Mouse (Mus musculus) embryonic facial prominence, embryonic 15.5 days (tissue): ENCODE measurements around the gene Enthd1. TPM values are rescaled to one million over a fixed set of nuclear protein-coding genes. Genes with fewer than 3 reads are reported as not detected.

Source experiments
- ATAC-seq: fragments of 200-750 bp; cut with Nextera tagmentation; 2 replicates; pipeline ENCODE4 v1.8.0; 2017; ENCODE audit warnings: low read depth, moderate TSS enrichment; ENCODE audit not compliant: insufficient number of reproducible peaks, low FRiP score, low TSS enrichment
- H3K27ac ChIP-seq: fragments of 300-500 bp; sonication (generic); replicated peaks from 2 replicates; pipeline ENCODE4 v1.5.1; 2015; ENCODE audit warnings: mild to moderate bottlenecking, inconsistent platforms
- H3K27me3 ChIP-seq: fragments of 300-500 bp; sonication (generic); 2 replicates; pipeline ENCODE4 v1.6.1; 2015; ENCODE audit warnings: inconsistent platforms
- H3K36me3 ChIP-seq: fragments of 300-500 bp; sonication (generic); 2 replicates; pipeline ENCODE4 v1.6.1; 2015; ENCODE audit warnings: mild to moderate bottlenecking, inconsistent platforms
- H3K4me1 ChIP-seq: fragments of 300-500 bp; sonication (generic); 2 replicates; pipeline ENCODE4 v1.6.1; 2015; ENCODE audit warnings: inconsistent platforms
- H3K4me2 ChIP-seq: fragments of 300-500 bp; sonication (generic); replicated peaks from 2 replicates; pipeline ENCODE4 v1.6.1; 2015; ENCODE audit warnings: mild to moderate bottlenecking, inconsistent platforms
- H3K4me3 ChIP-seq: fragments of 300-500 bp; sonication (generic); replicated peaks from 2 replicates; pipeline ENCODE4 v1.5.1; 2015; ENCODE audit warnings: mild to moderate bottlenecking, inconsistent platforms
- H3K9ac ChIP-seq: fragments of 300-500 bp; sonication (generic); 2 replicates; pipeline ENCODE4 v1.6.1; 2015; ENCODE audit warnings: inconsistent platforms
- H3K9me3 ChIP-seq: fragments of 300-500 bp; sonication (generic); replicated peaks from 2 replicates; pipeline ENCODE4 v1.6.1; 2016; ENCODE audit warnings: inconsistent platforms
- WGBS: fragments of 180-500 bp; shearing (Covaris S2); methylation state at CpG from one replicate; pipeline ENCODE4 v1.1.7; 2015; 5-methylcytosine and 5-hydroxymethylcytosine counted together
- polyA plus RNA-seq: library from polyadenylated mRNA; unstranded; fragments of >200 nt; fragmentation: Nextera tagmentation; extraction: Ambion mirVana; gene quantifications from 2 replicates; pipeline ENCODE4 v1.2.1, GENCODE M21; 2015

Enthd1 gene
- polyA plus RNA-seq, 1 experiment from 2014 or later = not detected

DNA sequence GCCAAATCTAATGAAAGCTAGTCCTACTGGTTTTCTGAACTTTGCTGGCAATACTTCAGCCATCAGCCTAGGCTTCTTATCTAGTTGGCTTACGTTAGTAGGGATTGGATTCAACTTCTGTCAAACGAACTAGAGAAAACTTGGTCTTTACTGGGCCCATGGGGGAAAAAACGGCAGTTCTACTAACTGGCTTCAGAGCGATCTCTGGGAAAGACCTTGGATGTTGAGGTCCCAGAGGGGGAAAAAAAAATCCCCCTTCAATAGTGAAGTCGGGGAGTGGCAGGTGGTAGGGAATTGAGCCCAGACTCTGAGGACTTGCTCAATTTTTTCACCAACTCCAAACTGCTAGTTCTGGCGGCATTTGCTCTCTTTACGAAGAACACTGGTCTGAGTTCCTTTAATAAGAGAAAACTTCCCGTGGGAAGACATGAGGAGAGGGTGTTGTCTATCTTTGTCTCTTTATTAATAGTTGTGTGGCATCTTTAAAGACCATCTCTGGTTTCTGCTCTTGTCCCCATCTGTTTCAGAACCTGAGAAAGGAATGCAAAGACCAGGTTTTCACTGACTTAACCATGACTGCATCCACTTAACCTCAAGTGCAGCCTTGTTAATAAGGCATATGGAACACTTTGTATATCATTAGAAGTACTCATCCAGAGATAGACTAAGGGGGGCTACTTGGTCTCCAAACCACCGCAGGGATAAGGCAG lies 8.0 kb upstream of the Enthd1 start:
- 62% methylated on average over 9 of the region's 9 CpGs for WGBS
- H3K4me2 ChIP-seq = no peak overlapping the region
- H3K9me3 ChIP-seq = no peaks in the 10 kb centered on the region
- no peak overlapping the region for H3K27ac ChIP-seq
- H3K9ac ChIP-seq = no peak overlapping the region
- H3K4me1 ChIP-seq = 0 out of 2 replicates have a peak, but pooled peaks cover 7% of the 10 kb centered on the region
- no peak for ATAC-seq
- H3K4me3 ChIP-seq = no peak overlapping the region
- H3K36me3 ChIP-seq = no peaks in the 10 kb centered on the region
- H3K27me3 ChIP-seq = peaks cover 19% of the 10 kb centered on the region

DNA sequence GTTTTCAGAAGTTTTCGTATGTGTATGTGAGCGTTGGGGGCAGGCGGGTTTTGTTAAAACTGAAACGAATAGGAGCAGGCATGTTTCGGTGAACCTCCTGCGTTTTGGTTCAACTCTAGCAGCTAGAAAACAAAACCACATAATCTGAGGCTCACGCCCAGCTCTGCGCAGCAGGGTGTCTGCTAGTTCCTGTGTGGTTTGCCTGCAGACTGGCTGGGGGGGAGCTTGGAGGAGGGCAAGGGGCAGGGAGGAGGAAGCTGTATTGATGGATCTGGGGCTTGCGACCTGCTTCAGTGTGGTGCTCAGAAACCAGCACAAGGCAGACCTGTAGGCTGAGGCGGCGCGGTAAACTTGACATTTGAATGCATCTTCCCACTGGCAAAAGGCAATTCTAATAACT lies 7.3 kb upstream of the Enthd1 start, which contains the start of gene Grap2:
Gene Grap2 (plus strand): TSS at position 304 of the 400 bp plus-strand sequence.
- Histone ChIP-seq H3K36me3 (no peaks in the 10 kb centered on the region), H3K4me3 (no peak within 1 kb of the TSS), H3K9me3 (no peaks in the 10 kb centered on the region), H3K9ac (no peak within 1 kb of the TSS), H3K27ac (no peak within 1 kb of the TSS), H3K27me3 (peaks cover 15% of the 10 kb centered on the region), H3K4me1 (peaks cover 11% of the 10 kb centered on the region; the same call in 1 of the 2 replicates), H3K4me2 (no peak within 1 kb of the TSS)
- 59% methylated on average over 12 of the region's 12 CpGs for WGBS
- ATAC-seq = no peak

DNA sequence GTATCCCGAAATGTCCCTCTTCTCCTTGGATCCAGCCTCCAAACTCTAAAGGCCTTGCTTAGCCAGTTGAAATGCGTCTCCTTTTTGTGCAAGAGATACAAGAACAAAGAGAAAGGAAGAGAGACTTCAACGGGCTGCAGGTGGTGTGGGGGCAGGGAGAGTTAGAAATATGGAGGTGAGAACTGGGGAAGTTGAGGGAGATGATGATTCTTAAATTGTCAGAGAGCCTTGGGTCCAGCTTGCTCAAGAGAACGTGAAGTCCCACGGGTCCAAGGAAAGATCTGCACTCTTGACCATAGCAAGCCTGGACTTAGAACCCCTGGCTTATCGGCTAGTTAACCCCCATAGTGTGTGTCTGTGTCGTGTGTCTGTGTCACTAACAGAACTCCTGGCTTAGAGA lies 6.7 kb upstream of the Enthd1 start:
- Histone ChIP-seq H3K4me1 (peaks cover 12% of the 10 kb centered on the region; the same call in 1 of the 2 replicates), H3K9ac (no peak overlapping the region), H3K36me3 (no peaks in the 10 kb centered on the region), H3K27ac (no peak overlapping the region), H3K27me3 (peaks cover 8% of the 10 kb centered on the region), H3K9me3 (no peaks in the 10 kb centered on the region), H3K4me2 (no peak overlapping the region), H3K4me3 (no peak overlapping the region)
- WGBS = 75% methylated on average over 7 of the region's 7 CpGs
- no peak for ATAC-seq

DNA sequence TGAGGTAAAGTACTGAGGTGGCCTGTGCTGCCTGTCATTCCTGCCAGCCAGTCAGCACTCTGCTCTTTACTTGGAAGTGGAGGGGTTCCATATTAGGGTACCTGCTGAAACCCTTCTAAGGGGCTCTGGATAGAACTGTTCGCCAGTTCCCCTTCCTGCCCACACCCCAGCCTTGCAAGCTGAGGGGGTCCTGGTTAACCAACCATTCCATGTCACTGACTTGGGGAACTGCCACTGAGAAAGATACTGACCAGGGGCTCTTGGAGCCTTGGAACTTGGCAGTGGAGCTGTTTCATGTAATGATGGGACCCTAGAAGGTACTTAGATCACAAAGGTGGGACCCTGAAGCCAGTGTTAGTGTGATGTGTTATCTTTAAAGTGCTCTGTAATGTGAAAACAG lies 5.3 kb upstream of the Enthd1 start:
- 82% methylated on average over 1 of the region's 1 CpGs for whole genome bisulfite sequencing
- Histone ChIP-seq H3K36me3 (no peaks in the 10 kb centered on the region), H3K27me3 (no peaks in the 10 kb centered on the region), H3K9me3 (no peaks in the 10 kb centered on the region), H3K4me2 (no peak overlapping the region), H3K9ac (no peak overlapping the region), H3K4me3 (no peak overlapping the region), H3K27ac (no peak overlapping the region), H3K4me1 (peaks cover 12% of the 10 kb centered on the region; the same call in 1 of the 2 replicates)
- ATAC-seq = no peak

DNA sequence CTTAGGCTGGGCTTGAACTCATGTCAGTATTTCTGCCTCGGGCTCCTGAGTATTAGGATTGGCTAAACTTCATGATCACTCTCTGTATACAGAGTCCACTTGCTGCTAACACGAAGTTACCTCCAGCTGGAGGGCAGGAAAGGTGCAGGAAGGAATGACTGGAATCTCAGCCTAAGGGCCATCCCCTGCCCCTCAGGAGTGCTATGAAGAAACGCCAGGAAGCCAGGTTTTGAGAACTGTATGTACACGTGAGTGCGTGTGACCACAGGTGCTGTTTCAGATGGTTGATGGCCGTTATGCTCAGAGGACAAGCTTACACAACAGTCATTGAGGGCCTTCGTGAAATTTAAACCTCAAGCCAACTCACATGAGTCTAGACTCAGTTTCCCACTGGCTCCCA lies 4.2 kb upstream of the Enthd1 start:
- Histone ChIP-seq H3K27me3 (no peaks in the 10 kb centered on the region), H3K9me3 (no peaks in the 10 kb centered on the region), H3K27ac (no peak overlapping the region), H3K4me1 (peaks cover 12% of the 10 kb centered on the region; the same call in 1 of the 2 replicates), H3K36me3 (no peaks in the 10 kb centered on the region), H3K9ac (no peak overlapping the region), H3K4me2 (no peak overlapping the region), H3K4me3 (no peak overlapping the region)
- ATAC-seq = no peak
- WGBS = 68% methylated on average over 7 of the region's 7 CpGs

GRCm38 (mm10) chr15:80567731-80568130 lies 2.8 kb upstream of the Enthd1 start:
- H3K27me3 ChIP-seq = no peaks in the 10 kb centered on the region
- H3K27ac ChIP-seq = no peak overlapping the region
- H3K9ac ChIP-seq = no peak overlapping the region
- H3K4me1 ChIP-seq = peaks cover 12% of the 10 kb centered on the region; the same call in 1 of the 2 replicates
- 38% methylated on average over 4 of the region's 4 CpGs for WGBS
- ATAC-seq = no peak
- H3K9me3 ChIP-seq = no peaks in the 10 kb centered on the region
- no peak overlapping the region for H3K4me3 ChIP-seq
- no peak overlapping the region for H3K4me2 ChIP-seq
- H3K36me3 ChIP-seq = no peaks in the 10 kb centered on the region

DNA sequence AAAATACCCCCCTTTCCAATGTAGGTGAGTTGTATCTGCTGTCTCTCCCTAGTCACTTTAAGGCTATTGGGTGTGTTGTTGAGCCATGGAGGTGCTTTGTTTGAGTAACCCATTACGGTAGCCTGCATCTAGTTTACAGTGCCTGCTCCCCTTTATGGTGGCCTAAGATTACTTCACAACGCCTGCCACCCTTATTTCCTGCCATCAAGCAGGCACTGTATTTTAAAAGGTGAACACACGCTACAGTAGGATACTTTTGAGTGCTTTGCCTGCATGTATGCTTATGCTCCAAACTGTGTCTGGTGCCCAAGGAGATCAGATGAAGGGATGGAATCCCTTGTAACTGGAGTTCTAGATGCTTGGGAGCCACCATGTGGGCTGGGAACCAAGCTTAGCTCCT lies 2.2 kb upstream of the Enthd1 start:
- no peak overlapping the region for H3K4me2 ChIP-seq
- no peaks in the 10 kb centered on the region for H3K36me3 ChIP-seq
- WGBS = 81% methylated on average over 3 of the region's 3 CpGs
- no peaks in the 10 kb centered on the region for H3K9me3 ChIP-seq
- ATAC-seq = no peak
- H3K9ac ChIP-seq = no peak overlapping the region
- no peaks in the 10 kb centered on the region for H3K27me3 ChIP-seq
- no peak overlapping the region for H3K4me3 ChIP-seq
- peaks cover 7% of the 10 kb centered on the region; the same call in 1 of the 2 replicates for H3K4me1 ChIP-seq
- no peak overlapping the region for H3K27ac ChIP-seq

- no peak for ATAC-seq
- Histone ChIP-seq H3K27ac (no peak overlapping the region), H3K4me2 (no peak overlapping the region), H3K4me1 (peaks cover 5% of the 10 kb centered on the region; the same call in 1 of the 2 replicates), H3K36me3 (no peaks in the 10 kb centered on the region), H3K9ac (no peak overlapping the region), H3K4me3 (no peak overlapping the region), H3K9me3 (no peaks in the 10 kb centered on the region), H3K27me3 (no peaks in the 10 kb centered on the region)
- WGBS = 90% methylated on average over 6 of the region's 6 CpGs
Observed at GRCm38 (mm10) chr15:80566696-80567095, 1.7 kb upstream of the Enthd1 start.

DNA sequence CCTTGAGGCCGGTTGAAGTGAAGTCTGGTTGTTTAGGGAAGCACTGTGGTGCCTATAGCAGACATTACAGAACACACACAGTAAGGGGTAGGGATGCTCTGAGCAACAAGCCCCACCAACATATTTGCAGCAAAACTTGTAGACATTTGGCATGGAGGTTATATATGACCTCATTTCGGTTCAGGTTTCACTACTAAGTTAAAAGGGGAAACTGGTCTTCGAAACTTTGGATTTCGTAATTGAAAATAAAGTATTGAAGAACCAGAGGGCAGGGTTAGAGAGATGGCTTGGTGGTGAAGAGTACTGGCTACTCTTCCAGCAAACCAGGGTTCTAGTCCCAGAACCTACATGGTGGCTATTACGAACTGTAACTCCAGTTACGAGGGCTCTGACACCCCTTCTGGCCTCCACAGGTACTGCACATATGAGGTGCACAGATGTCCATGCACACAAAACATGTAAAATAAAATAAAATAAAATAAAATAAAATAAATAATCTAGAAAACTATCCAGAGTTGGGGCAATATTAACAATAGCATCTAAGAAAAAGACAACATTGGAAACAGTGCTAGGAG lies 1.2 kb downstream of the Enthd1 start:
- no peak overlapping the region for H3K4me3 ChIP-seq
- H3K27me3 ChIP-seq = no peaks in the 10 kb centered on the region
- no peak overlapping the region for H3K4me2 ChIP-seq
- H3K9me3 ChIP-seq = no peaks in the 10 kb centered on the region
- H3K9ac ChIP-seq = no peak overlapping the region
- no peak for ATAC-seq
- H3K27ac ChIP-seq = no peak overlapping the region
- H3K4me1 ChIP-seq = peaks cover 5% of the 10 kb centered on the region; the same call in 1 of the 2 replicates
- H3K36me3 ChIP-seq = no peaks in the 10 kb centered on the region
- WGBS = 80% methylated on average over 6 of the region's 6 CpGs

DNA sequence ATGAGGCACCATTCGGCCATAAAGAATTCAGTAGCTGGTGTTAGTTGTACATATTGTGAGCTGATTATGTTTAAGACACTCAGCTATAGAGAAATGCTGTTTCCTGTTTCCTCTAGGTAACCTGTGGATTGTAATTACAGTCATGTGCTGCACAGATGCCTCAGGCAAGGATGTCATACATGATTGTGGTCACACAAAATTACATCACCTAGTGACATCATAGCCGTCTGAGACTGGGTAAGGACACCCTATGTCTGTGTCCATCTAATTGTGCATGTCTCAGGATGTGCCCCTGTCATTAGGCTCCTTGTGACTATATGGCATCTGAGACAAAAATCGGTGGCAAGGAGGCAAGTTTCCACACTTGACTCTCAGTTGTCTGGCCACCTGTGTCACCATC lies 2.5 kb downstream of the Enthd1 start:
- Histone ChIP-seq H3K9me3 (no peaks in the 10 kb centered on the region), H3K4me1 (peaks cover 3% of the 10 kb centered on the region; the same call in 1 of the 2 replicates), H3K36me3 (no peaks in the 10 kb centered on the region), H3K27ac (no peak overlapping the region), H3K9ac (no peak overlapping the region), H3K4me2 (no peak overlapping the region), H3K4me3 (no peak overlapping the region), H3K27me3 (no peaks in the 10 kb centered on the region)
- no peak for ATAC-seq
- WGBS = 59% methylated on average over 3 of the region's 3 CpGs

DNA sequence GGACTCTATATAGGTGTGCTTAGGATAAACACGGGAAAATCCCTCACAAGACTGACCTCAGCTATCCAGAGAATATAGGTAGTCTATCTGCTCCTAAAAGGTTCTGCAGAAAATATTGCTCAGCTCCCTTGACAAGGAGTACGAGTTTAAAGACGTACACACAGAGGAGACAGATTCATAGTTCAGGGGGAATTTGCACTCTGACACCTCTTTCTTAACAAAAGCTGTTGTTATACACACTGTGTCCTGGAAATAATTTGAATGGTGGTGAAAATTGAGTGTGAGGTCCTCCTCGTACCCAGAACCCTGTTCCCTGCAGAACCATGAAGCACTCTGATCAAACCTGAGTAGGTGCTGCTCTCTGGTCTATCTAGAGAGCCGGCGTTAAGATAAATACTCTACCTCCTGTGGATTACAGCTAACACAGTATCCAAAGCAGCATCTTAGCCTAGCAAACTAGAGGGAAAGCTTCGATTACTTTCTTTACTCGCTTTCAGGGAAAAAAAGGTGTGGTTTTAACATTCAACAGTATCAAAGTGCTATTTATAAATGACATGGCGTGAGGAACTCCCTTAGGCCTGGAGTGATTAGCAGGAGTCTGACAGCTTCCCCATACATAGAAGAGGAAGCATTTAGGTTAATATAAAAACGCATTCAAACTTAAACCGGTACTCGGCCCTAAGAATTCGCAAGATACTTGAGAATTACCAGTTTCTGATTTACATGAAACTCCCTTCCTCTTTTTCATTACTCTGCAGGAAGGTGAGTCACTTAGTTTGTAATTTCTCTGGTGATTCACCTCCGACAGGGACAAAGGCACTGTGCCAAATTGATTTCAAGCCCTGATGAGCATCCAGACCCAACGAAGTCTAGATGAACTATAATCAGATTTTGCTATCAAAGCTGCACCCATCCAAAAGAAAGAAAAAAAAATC lies 4.0 kb downstream of the Enthd1 start:
- 53% methylated on average over 15 of the region's 15 CpGs for WGBS
- Histone ChIP-seq H3K36me3 (no peaks in the 10 kb centered on the region), H3K4me1 (no peaks in the 10 kb centered on the region), H3K27me3 (no peaks in the 10 kb centered on the region), H3K4me2 (no peak overlapping the region), H3K9me3 (no peaks in the 10 kb centered on the region), H3K9ac (no peak overlapping the region), H3K27ac (no peak overlapping the region), H3K4me3 (no peak overlapping the region)
- ATAC-seq = no peak
